Mouse (Mus musculus) c-Kit-negative CD71-positive TER-119-positive erythroid progenitor cells, embryonic 14.5 days (primary cell): Measurements from ENCODE around the gene Srek1.

Experiments used
- DNase-seq: peaks from one replicate; pipeline ENCODE4 v3.0.0-alpha.2; 2013; ENCODE audit warnings: low read depth, low spot score

Srek1 gene

DNA sequence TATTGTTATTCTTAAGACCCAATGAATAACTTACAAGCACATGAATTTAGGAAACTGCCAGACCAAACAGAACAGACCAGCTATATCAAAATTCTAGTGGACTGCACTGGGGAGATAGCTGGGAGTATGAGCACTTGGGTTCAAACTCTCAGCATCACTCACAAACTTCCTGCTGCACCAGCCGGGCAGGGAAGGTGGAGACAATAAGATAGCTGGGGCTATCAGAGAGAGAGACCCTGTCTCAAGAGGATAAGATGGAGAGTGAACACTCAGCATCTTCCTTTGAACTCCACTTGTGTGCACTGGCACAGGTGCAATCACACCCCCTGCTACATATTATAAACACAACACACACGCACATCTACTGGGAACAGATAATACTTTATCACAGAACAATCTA lies 47.5 kb downstream of the Srek1 start:
- DNase-seq: no peak

DNA sequence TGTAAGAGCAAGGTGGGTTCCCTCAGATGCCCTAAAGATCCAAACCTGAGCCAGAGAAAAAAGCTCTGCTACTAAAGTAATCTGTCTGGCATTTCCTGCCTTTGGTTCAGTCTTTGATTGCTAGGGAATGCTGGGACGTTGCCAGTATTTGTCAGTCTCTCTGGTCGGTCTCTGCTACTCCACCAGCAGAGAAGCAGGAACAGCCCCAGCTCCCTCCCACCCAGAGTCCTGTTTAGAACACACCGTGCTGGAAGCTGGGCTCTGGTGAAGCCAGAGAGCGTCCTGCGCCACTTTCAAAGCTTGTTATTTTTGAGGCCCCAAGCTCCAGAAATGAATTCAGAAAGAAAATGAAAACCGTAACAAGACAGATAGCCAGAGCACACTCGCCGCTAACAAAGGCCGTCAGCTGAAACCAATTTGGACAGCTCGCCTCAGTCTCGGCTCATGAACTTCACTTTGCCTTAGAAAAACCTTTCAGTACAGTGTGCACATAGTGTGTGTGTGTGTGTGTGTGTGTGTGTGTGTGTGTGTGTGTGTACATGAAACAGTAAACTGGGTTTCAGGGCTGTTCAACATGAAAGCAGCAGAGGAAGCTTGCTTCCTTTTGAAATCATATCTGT lies 62.9 kb downstream of the Srek1 start:
- no peak for DNase-seq

GRCm38 (mm10) chr13:103710359-103710781 lies 64.0 kb downstream of the Srek1 start:
- no peak for DNase-seq

- no peak for DNase-seq
These were observed 68.9 kb downstream of the Srek1 start for GRCm38 (mm10) chr13:103705436-103705978.

DNA sequence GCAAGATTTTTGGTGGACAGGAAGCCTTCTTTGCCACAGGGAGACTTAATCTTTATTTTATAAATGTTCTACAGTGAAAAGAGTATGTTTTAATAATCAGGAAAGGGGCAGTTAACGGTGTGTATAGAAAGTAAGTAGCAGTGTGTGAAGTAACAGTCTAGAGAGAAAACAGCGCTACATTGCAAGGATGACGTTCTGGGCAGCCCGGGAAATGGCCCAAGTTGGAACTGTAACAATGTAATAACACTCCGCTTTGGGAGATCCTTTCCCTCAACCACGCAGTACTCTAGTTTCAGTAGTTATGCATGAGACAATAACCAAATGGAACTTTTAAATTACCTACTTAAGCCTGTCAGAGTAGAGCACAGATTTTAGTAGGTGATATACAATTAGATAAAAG lies 70.6 kb downstream of the Srek1 start:
- DNase-seq: no peak

DNA sequence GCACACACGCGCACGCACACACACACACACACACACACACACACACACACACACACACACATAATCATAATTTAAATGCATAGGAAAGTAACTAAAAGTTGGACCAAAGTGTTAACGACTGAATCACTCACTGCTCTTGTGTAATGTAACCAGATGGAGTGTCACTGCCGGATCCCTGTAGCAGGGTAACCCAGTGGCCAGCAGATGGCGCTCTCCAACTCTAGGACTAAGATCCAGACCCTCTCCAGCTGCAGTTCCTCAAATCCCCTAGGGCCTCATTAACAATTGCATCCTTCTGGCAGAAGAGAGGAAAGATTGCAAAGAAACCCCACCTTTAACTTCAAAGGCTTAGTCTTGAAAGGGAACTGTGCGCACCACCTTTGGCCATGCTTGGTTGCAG lies 71.0 kb downstream of the Srek1 start:
- DNase-seq: peak; percentile 30

DNA sequence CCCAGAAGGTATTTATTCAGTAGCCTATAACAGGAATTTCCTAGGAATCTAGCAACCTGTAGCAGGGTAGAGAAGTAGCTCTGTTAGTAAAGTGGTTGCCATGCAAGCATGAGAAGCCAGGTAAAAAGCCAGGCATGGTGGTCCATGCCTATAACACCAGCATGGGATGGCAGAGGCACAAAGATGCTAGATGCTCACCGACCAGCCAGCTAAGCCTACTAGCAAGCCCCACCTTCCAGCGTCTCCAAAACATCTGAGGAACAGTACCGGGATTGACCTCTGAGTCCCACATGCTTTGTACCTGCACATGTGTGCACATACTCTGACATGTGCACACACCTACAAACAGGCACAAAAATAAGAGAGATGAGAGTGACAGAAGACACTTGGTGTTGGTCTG lies 72.1 kb downstream of the Srek1 start:
- no peak for DNase-seq

- no peak for DNase-seq
These were observed 73.7 kb downstream of the Srek1 start for GRCm38 (mm10) chr13:103700752-103701151.

- DNase-seq: no peak
These were observed 76.4 kb downstream of the Srek1 start for GRCm38 (mm10) chr13:103697993-103698392.

DNA sequence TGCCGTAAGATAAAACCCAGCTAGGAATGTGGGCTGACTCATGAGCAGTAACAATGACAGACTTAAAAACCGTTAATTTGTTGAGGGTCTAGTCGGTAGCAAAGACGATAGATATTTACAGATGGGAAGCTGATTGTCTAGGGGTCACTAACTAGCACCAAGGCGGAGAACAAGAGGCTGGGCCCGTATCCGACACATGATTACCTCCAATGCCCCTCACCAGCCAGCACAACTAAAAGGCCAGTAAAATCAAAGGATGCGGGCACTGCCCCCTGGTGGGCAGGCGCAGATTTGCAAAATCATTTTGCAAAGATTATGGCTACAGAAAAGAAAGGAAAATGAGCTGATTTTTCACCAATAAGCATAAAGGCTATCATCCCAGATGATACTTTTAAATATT lies 78.2 kb downstream of the Srek1 start:
- no peak for DNase-seq

GRCm38 (mm10) chr13:103695456-103695855 lies 79.0 kb downstream of the Srek1 start:
- no peak for DNase-seq
